Mouse (Mus musculus) ES-Bruce4 (cell line): ENCODE measurements around the gene Nynrin.

ENCODE experiments used
- CTCF ChIP-seq: IDR thresholded peaks from one replicate; pipeline ENCODE4 v1.8.1; 2011; ENCODE audit warnings: low read depth, low read length
- EP300 ChIP-seq: IDR thresholded peaks from 2 replicates; pipeline ENCODE4 v1.6.1; 2011; ENCODE audit warnings: low read depth, low read length; ENCODE audit not compliant: insufficient read depth
- POLR2A ChIP-seq: IDR thresholded peaks from one replicate; pipeline ENCODE4 v1.8.1; 2011; ENCODE audit warnings: low read length; ENCODE audit not compliant: insufficient read depth

DNA sequence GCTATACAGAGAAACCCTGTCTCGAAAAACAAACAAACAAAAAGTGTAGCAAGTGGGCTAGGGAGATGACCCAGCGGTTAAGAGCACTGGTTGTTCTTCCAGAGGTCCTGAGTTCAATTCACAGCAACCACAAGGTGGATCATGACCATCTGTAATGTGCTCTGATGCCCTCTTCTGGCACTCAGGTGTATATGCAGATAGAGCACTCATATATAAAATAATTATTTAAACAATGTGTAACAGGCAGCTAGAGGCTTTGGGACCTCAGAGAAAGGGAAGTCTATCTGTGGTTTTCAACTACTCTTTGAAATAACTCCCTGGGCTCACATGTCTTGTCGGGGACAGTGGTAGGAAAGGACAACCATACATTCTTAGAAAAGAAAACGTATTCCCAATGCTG lies 15.1 kb upstream of the Nynrin start:
- no peak for TF ChIP-seq CTCF
- TF ChIP-seq POLR2A = no peak
- TF ChIP-seq EP300 = no peak
